Mouse (Mus musculus): ENCODE measurements around the gene Fbxl16. TPM values are rescaled to one million over a fixed set of nuclear protein-coding genes. Genes with fewer than 3 reads are reported as not detected.

Fbxl16 gene
- total and polyA plus RNA-seq, 3 experiments = not detected

GRCm38 (mm10) chr17:25813471-25813870 is 4.6 kb downstream of the Fbxl16 start:
- in situ Hi-C loops (cut with MboI; ENCODE audit: low pct_ligation_motif_present, low pct_unique_long_range_greater_than_20kb, low sequenced_read_pairs) = no loop called here
- DNase-seq (ENCODE audit: extremely low read depth) = peak; percentile 57
- peaks cover 95% of the 10 kb centered on the region for H3K27me3 ChIP-seq (replicated peaks)

GRCm38 (mm10) chr17:25817662-25818061 is 8.8 kb downstream of the Fbxl16 start:
- Histone ChIP-seq H3K4me1 (ENCODE audit: control insufficient read depth in 1 of 2, insufficient read depth in 2 of 2) (peaks cover 12 to 13% of the 10 kb centered on the region in 2 experiments), H3K4me2 (ENCODE audit: insufficient read depth, low read depth, poor library complexity, severe bottlenecking) (no peak overlapping the region), H3K27me3 (replicated peaks) (peaks cover 94% of the 10 kb centered on the region), H3K9ac (ENCODE audit: insufficient read depth, low read depth) (no peak overlapping the region), H3K36me3 (replicated peaks in 1 of 2; ENCODE audit: control insufficient read depth in 1 of 2, insufficient read depth in 1 of 2, low read length in 1 of 2) (no peaks in the 10 kb centered on the region), H3K27ac (ENCODE audit: insufficient read depth, low read depth) (no peak overlapping the region), H3K4me3 (replicated peaks in 1 of 3; ENCODE audit: low read depth in 2 of 3, low read length in 2 of 3, poor library complexity in 1 of 3) (no peak overlapping the region), H3K79me2 (replicated peaks; ENCODE audit: control insufficient read depth, extremely low read depth, insufficient read depth, poor library complexity, severe bottlenecking) (no peaks in the 10 kb centered on the region), H3K9me3 (replicated peaks; ENCODE audit: low read length) (no peaks in the 10 kb centered on the region)
- in situ Hi-C loops (cut with MboI; ENCODE audit: low pct_ligation_motif_present, low pct_unique_long_range_greater_than_20kb, low sequenced_read_pairs) (no loop called here), dilution Hi-C loops (cut with MboI; ENCODE audit: extremely low pct_ligation_motif_present, extremely low pct_unique_long_range_greater_than_20kb, low sequenced_read_pairs) (no loop called here)
- TF ChIP-seq USF1 (IDR thresholded peaks at IDR 0.05; ENCODE audit: low read depth, low read length) (peak; percentile 15; the same call in 1 of the 2 replicates), UBTF (IDR thresholded peaks at IDR 0.05; ENCODE audit: low read depth, low read length) (no peak)
- no peak for DNase-seq (ENCODE audit: extremely low read depth)

More at GRCm38 (mm10) chr17:25813471-25813870, 4.6 kb downstream of the Fbxl16 start:
- Histone ChIP-seq H3K4me3 (replicated peaks in 1 of 3; ENCODE audit: low read depth in 2 of 3, low read length in 2 of 3, poor library complexity in 1 of 3) (no peak overlapping the region), H3K9me3 (replicated peaks; ENCODE audit: low read length) (no peaks in the 10 kb centered on the region), H3K9ac (ENCODE audit: insufficient read depth, low read depth) (no peak overlapping the region), H3K79me2 (replicated peaks; ENCODE audit: control insufficient read depth, extremely low read depth, insufficient read depth, poor library complexity, severe bottlenecking) (no peaks in the 10 kb centered on the region), H3K4me1 (ENCODE audit: control insufficient read depth in 1 of 2, insufficient read depth in 2 of 2) (peaks cover 2 to 5% of the 10 kb centered on the region in 2 experiments; a peak in 3 of 4 replicates), H3K4me2 (ENCODE audit: insufficient read depth, low read depth, poor library complexity, severe bottlenecking) (no peak overlapping the region), H3K27ac (ENCODE audit: insufficient read depth, low read depth) (no peak overlapping the region), H3K36me3 (replicated peaks in 1 of 2; ENCODE audit: control insufficient read depth in 1 of 2, insufficient read depth in 1 of 2, low read length in 1 of 2) (no peaks in the 10 kb centered on the region)
- TF ChIP-seq SIN3A (IDR thresholded peaks at IDR 0.05; ENCODE audit: low read length) = peak; percentile 81; the same call in 1 of the 2 replicates
- no peak for TF ChIP-seq MYC (IDR thresholded peaks at IDR 0.05; ENCODE audit: low read depth, low read length)
- TF ChIP-seq MAX (IDR thresholded peaks at IDR 0.05; ENCODE audit: low read length) = no peak
- TF ChIP-seq UBTF (IDR thresholded peaks at IDR 0.05; ENCODE audit: low read depth, low read length) = no peak
- no peak for TF ChIP-seq TCF12 (IDR thresholded peaks at IDR 0.05; ENCODE audit: low read depth, low read length)
- TF ChIP-seq GABPA (IDR thresholded peaks at IDR 0.05; ENCODE audit: insufficient replicate concordance, low read depth, low read length) = no peak
- no peak for TF ChIP-seq RCOR1 (conservative IDR thresholded peaks at IDR 0.05; ENCODE audit: low read depth, low read length)
- TF ChIP-seq RAD21 (IDR thresholded peaks at IDR 0.05; ENCODE audit: low read depth, low read length) = no peak
- no peak for TF ChIP-seq CHD2 (IDR thresholded peaks at IDR 0.05; ENCODE audit: low read length)
- no peak for TF ChIP-seq ZMIZ1 (IDR thresholded peaks at IDR 0.05; ENCODE audit: low read depth, low read length)
- no peak; the same call in 1 of the 2 replicates for TF ChIP-seq NRF1 (IDR thresholded peaks at IDR 0.05; ENCODE audit: low read depth, low read length)
- peak in 1 of 2 experiments; percentile 50; a peak in 2 of 4 replicates for TF ChIP-seq CTCF (conservative IDR thresholded peaks at IDR 0.05 in 1 of 2, IDR thresholded peaks at IDR 0.05 in 1 of 2; ENCODE audit: low read depth in 2 of 2, low read length in 2 of 2)
- TF ChIP-seq IRF4 (IDR thresholded peaks at IDR 0.05; ENCODE audit: low read depth, low read length) = no peak
- peak; percentile 87 for TF ChIP-seq MXI1 (IDR thresholded peaks at IDR 0.05; ENCODE audit: low read depth, low read length)
- TF ChIP-seq JUN (IDR thresholded peaks at IDR 0.05; ENCODE audit: insufficient read depth, low read depth, low read length) = no peak
- dilution Hi-C loops (cut with MboI; ENCODE audit: extremely low pct_ligation_motif_present, extremely low pct_unique_long_range_greater_than_20kb, low sequenced_read_pairs) = no loop called here

Measured in CH12.LX (cell line).